Mouse (Mus musculus) leukemia stem cell, adult 10-12 weeks (primary cell): ENCODE data around the gene Aifm3. TPM values are rescaled to one million over a fixed set of nuclear protein-coding genes. Genes with fewer than 3 reads are reported as not detected.

Experiments
- polyA plus RNA-seq: library from polyadenylated mRNA; stranded (reverse); fragments of >175 nt; gene quantifications from 2 replicates; pipeline ENCODE4 v1.2.3, GENCODE M21; 2012; ENCODE audit warnings: low replicate concordance

Aifm3 gene
- polyA plus RNA-seq: not detected in 2 replicates

GRCm38 (mm10) chr16:17489469-17490111 is at the start of gene Aifm3:
TSS of gene Aifm3 (plus strand) at chr16:17489611.

DNA sequence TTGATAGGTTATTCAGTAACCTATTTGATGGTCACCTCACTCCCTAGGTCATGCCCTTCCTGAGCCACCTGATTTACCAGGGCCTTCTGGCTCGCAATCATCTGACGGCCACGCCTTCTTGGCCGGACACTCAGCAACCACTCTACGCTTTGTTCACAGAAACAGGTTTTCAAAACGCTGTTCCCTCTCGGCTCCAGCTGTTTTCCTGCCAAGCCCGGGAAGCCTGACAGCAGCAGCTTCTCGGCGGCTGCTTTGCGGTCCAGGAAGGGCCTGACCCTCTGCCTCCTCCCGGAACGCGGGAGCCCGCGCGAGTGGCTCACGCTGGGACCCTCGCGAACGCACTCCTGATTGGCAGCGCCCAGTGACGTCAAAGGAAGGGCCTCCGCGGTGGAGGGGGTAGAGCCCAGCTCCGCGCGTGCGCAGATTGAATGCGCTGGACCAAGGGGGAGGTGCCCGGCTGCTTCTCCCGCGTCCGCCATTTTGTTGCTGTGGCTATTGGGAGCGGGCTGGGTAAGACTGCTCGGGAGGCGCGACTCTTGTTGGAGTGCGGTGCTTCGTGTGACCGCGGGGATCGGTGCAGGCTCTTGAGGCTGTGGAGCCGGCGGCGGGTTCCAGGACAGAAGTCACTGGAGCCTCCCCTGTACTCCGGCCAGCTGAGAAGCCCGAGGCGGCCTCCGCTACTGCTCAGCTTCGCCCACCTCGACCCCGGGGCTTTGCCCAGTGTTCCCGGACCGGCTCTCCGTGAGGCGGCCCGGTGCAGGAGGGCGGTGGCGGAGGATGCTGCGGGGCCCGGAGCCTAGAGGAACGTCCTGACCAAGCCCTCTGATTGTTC is 37.7 kb upstream of the Aifm3 start, which contains the start of gene Crkl:
Gene Crkl (plus strand): TSS at position 447 of the 832 bp plus-strand sequence.

GRCm38 (mm10) chr16:17508546-17509239 is 19.3 kb downstream of the Aifm3 start, which contains the start of gene Lztr1:
TSS of gene Lztr1 (plus strand) at chr16:17508688.

GRCm38 (mm10) chr16:17530640-17531288 is 41.4 kb downstream of the Aifm3 start, which contains the start of gene Thap7:
TSS of gene Thap7 (minus strand) at chr16:17531136.

Other genes starting within 250 kb of the Aifm3 start
- gene Tmem191c, start 213.5 kb upstream of the Aifm3 start, polyA plus RNA-seq: 2.9 and 4.3 TPM in 2 replicates
- not detected in 2 replicates for gene Serpind1, start 158.2 kb upstream of the Aifm3 start, polyA plus RNA-seq
- gene Snap29, start 83.6 kb upstream of the Aifm3 start, polyA plus RNA-seq: 3.3 and 8.2 TPM in 2 replicates
- 6.0 and 19.9 TPM in 2 replicates for gene Pi4ka, start 83.3 kb upstream of the Aifm3 start, polyA plus RNA-seq
- 25.4 and 29.1 TPM in 2 replicates for gene Crkl, start 37.6 kb upstream of the Aifm3 start, polyA plus RNA-seq
- gene Lztr1, start 19.1 kb downstream of the Aifm3 start, polyA plus RNA-seq: 11.7 and 43.6 TPM in 2 replicates
- 191 and 262 TPM in 2 replicates for gene Thap7, start 41.5 kb downstream of the Aifm3 start, polyA plus RNA-seq
- 0.30 TPM in 1 of 2 replicates, not detected in the other for gene Lrrc74b, start 71.6 kb downstream of the Aifm3 start, polyA plus RNA-seq
- not detected in 2 replicates for gene P2rx6, start 72.3 kb downstream of the Aifm3 start, polyA plus RNA-seq
- gene Slc7a4, start 93.6 kb downstream of the Aifm3 start, polyA plus RNA-seq: 0.56 and 3.7 TPM in 2 replicates
- 9.8 and 140 TPM in 2 replicates for gene Smpd4, start 129.7 kb downstream of the Aifm3 start, polyA plus RNA-seq
- 18.7 and 55.3 TPM in 2 replicates for gene Ccdc74a, start 156.9 kb downstream of the Aifm3 start, polyA plus RNA-seq
- gene Med15, start 243.3 kb downstream of the Aifm3 start, polyA plus RNA-seq: 147 and 310 TPM in 2 replicates